Mouse (Mus musculus) CD4-positive naive resting alpha-beta T cell, adult 76 days (primary cell): ENCODE data around the gene E030018B13Rik. TPM values are rescaled to one million over a fixed set of nuclear protein-coding genes. Genes with fewer than 3 reads are reported as not detected.

Experiments
- total RNA-seq: library from RNA; stranded (reverse); gene quantifications from one replicate; pipeline ENCODE4 v1.2.4, GENCODE M21; 2023

E030018B13Rik gene
- not detected for total RNA-seq

GRCm38 (mm10) chr7:63916268-63916907 lies at the start of gene E030018B13Rik:
E030018B13Rik (plus strand) TSS chr7:63916857.

GRCm38 (mm10) chr7:63938914-63939396 lies 22.3 kb downstream of the E030018B13Rik start, which contains the start of gene Klf13:
Klf13 (minus strand) TSS chr7:63938915.

Other genes with a start within 250 kb of the E030018B13Rik start
- 503 TPM for gene Klf13, start 22.1 kb downstream of the E030018B13Rik start, total RNA-seq
- gene Trpm1, start 237.0 kb downstream of the E030018B13Rik start, total RNA-seq = 2.6 TPM